Mouse (Mus musculus): ENCODE results near the gene Ndufc1. TPM values are rescaled to one million over a fixed set of nuclear protein-coding genes. Genes with fewer than 3 reads are reported as not detected.
A peak's percentile ranks its signal among the peaks of the same experiment; 100 is the strongest.

Gene Ndufc1
- polyA plus RNA-seq, 1 experiment from 2014 or later, result 715 TPM

DNA sequence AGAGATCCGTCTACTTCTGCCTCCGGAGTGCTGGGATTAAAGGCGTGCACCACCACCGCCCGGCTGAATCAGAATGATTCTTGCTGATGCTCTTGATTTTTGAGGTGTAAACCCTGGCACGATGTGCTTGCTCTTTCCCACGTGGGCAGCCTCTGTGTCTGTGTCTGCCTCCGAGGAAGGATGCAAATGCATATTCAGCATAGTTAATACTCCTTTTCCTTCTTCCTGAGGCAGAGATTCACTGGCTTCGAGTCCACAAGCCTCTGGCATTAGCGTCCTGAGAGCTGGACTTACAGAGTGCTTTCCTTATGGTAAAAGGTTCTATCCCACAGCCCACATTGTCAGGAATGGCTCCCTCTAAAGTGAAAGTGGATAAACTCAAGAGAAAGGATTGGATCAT lies 8.1 kb downstream of the Ndufc1 start:
- Histone ChIP-seq H3K4me2 (replicated peaks; ENCODE audit: low read depth, low read length) (no peak overlapping the region), H3K9ac (ENCODE audit: low read depth, low read length) (no peak overlapping the region), H3K4me1 (replicated peaks; ENCODE audit: control insufficient read depth, insufficient read depth, low read length) (0 out of 2 replicates have a peak, but pooled peaks cover 2% of the 10 kb centered on the region), H3K9me3 (ENCODE audit: control insufficient read depth, low read length) (no peaks in the 10 kb centered on the region), H3K36me3 (ENCODE audit: control insufficient read depth, insufficient read depth, low read length) (no peaks in the 10 kb centered on the region), H3K27ac (ENCODE audit: low read depth, low read length) (no peak overlapping the region), H3K4me3 (ENCODE audit: low read depth, low read length) (no peak overlapping the region), H3K27me3 (ENCODE audit: control insufficient read depth, insufficient read depth, low read length) (peaks cover 5% of the 10 kb centered on the region; the same call in 1 of the 2 replicates)
- DNase-seq (ENCODE audit: low spot score) (no peak), ATAC-seq (ENCODE audit: low FRiP score) (no peak)
- WGBS, result 79% methylated on average over 10 of the region's 10 CpGs

DNA sequence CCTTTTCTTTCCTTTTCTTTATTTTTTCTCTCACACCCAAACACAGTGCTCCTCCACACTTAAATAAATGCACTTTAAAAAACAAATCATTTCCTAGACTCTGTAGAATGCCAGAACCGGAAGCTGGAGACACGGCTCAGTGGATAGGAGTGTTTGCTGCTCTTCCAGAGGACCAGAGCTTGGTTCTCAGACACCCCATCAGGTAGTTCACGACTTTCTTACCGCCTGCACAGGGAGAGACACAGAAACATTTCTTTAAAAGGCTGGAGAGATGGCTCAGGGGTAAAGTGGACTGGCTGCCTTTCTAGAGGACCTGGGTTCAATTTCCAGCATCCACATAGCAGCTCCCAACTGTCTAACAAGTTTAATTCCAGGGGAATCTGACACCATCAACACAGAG lies 9.3 kb downstream of the Ndufc1 start:
- DNase-seq (ENCODE audit: low spot score), result no peak

DNA sequence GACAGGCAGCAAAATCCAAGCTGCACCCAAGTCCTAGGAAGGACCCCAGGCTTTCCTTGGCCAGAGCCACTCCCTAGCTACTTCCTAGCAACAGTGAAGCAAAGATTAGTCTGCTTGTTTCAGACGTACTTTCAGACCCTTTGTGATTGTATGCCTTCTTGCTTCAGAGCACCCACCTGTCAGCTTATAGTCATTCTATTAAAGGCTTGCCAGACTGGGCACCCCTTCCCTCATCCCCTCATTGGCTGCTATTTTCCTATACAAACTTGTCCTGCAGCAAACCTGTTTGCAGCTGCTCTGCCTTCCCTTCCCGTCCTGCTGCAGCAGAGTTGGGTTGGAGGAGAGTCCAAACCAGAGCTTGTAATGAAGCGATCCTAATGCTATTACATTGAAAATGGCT lies 10.1 kb downstream of the Ndufc1 start:
- 9% methylated on average over 3 of the region's 3 CpGs for WGBS
- no peak for DNase-seq (ENCODE audit: low spot score)
- Histone ChIP-seq H3K36me3 (ENCODE audit: control insufficient read depth, insufficient read depth, low read length) (no peaks in the 10 kb centered on the region), H3K4me3 (ENCODE audit: low read depth, low read length) (no peak overlapping the region), H3K27me3 (ENCODE audit: control insufficient read depth, insufficient read depth, low read length) (peaks cover 9% of the 10 kb centered on the region; the same call in 1 of the 2 replicates), H3K9me3 (ENCODE audit: control insufficient read depth, low read length) (no peaks in the 10 kb centered on the region), H3K4me1 (replicated peaks; ENCODE audit: control insufficient read depth, insufficient read depth, low read length) (0 out of 2 replicates have a peak, but pooled peaks cover 2% of the 10 kb centered on the region), H3K4me2 (replicated peaks; ENCODE audit: low read depth, low read length) (no peak overlapping the region), H3K27ac (ENCODE audit: low read depth, low read length) (no peak overlapping the region), H3K9ac (ENCODE audit: low read depth, low read length) (no peak overlapping the region)
- no peak for ATAC-seq (ENCODE audit: low FRiP score)

More for the DNA sequence above, 9.3 kb downstream of the Ndufc1 start:
- H3K4me3 ChIP-seq (ENCODE audit: low read depth, low read length), result no peak overlapping the region
- H3K36me3 ChIP-seq (ENCODE audit: control insufficient read depth, insufficient read depth, low read length), result no peaks in the 10 kb centered on the region
- H3K9ac ChIP-seq (ENCODE audit: low read depth, low read length), result no peak overlapping the region
- 64% methylated on average over 4 of the region's 4 CpGs for WGBS
- H3K4me1 ChIP-seq (replicated peaks; ENCODE audit: control insufficient read depth, insufficient read depth, low read length), result 0 out of 2 replicates have a peak, but pooled peaks cover 2% of the 10 kb centered on the region
- H3K27me3 ChIP-seq (ENCODE audit: control insufficient read depth, insufficient read depth, low read length), result peaks cover 9% of the 10 kb centered on the region; the same call in 1 of the 2 replicates
- H3K27ac ChIP-seq (ENCODE audit: low read depth, low read length), result no peak overlapping the region
- ATAC-seq (ENCODE audit: low FRiP score), result no peak
- H3K9me3 ChIP-seq (ENCODE audit: control insufficient read depth, low read length), result no peaks in the 10 kb centered on the region
- H3K4me2 ChIP-seq (replicated peaks; ENCODE audit: low read depth, low read length), result no peak overlapping the region

DNA sequence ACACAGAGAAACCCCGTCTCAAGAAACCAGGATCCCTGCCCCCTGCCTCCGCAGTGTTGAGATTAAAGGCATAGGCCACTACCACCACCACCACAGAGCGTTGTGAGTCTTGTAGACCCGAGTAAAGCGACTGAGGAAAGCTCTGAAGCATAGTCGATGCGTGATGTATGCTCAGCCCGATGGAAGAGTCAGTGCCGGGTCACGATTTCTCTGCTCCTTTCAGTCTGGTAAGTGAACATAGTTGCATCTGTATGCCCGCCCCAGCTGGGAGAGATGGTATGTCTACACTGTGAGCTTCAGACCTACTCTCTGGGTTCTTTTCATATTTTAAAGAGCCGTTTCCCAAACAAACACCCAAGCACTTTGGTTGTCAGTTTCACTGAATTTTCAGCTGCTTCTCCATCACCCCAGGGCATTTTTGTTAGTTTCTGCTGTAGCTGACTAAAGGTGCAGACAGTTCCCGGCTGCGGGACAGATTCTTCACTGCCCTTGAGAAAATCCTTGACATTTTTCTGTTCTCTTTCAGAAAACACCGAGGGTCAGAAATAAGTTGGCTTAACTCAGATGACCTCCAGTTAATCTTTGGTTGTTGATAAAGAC lies 11.0 kb downstream of the Ndufc1 start:
- Histone ChIP-seq H3K27ac (ENCODE audit: low read depth, low read length) (no peak overlapping the region), H3K36me3 (ENCODE audit: control insufficient read depth, insufficient read depth, low read length) (no peaks in the 10 kb centered on the region), H3K4me1 (replicated peaks; ENCODE audit: control insufficient read depth, insufficient read depth, low read length) (0 out of 2 replicates have a peak, but pooled peaks cover 2% of the 10 kb centered on the region), H3K9me3 (ENCODE audit: control insufficient read depth, low read length) (no peaks in the 10 kb centered on the region), H3K4me2 (replicated peaks; ENCODE audit: low read depth, low read length) (no peak overlapping the region), H3K9ac (ENCODE audit: low read depth, low read length) (no peak overlapping the region), H3K4me3 (ENCODE audit: low read depth, low read length) (no peak overlapping the region), H3K27me3 (ENCODE audit: control insufficient read depth, insufficient read depth, low read length) (peaks cover 9% of the 10 kb centered on the region; the same call in 1 of the 2 replicates)
- ATAC-seq (ENCODE audit: low FRiP score) (no peak), DNase-seq (ENCODE audit: low spot score) (no peak)
- 42% methylated on average over 15 of the region's 15 CpGs for WGBS

DNA sequence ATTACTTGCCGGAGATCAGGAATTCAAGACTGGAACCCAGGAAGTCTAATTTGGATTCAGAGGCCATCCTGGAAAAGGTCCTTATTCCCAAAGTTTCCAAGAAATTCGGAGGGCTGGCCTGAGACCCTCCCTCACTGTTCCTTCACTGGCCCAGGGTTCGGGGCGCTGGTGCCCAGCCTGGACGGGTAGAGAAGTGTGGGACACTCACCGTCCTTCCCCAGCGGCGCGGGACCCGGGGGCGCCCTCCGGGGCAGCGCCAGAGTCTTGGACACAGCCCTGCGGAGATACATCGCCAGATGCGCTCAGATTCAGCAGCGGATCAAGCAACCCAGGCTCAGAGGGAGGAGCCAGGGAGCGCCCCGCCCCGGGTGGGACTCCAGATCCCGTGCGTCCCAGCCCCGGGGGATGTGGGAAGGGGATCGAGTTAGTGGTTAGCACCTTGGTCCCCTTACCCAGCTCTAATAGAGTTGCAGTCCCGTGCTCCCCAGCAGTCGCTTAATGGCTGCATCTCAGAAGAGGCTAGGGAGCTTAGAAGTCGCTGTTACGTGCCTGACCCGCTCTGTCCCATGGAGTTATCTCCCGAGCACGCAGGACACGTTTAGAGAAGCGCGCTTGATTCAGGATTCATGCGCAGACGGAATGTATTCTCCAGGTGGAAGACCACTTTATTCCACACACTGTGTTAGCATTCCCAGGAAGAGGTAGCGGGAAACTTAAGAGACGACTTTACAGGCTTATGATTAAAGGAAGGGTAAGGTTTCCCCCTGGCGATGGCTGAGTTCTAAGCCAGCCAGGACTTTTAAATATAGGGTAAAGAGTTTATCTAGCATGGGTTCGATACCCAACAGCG lies 12.3 kb downstream of the Ndufc1 start, which contains the start of gene Mgarp:
Gene Mgarp, minus strand, starts transcription at position 520 of the 850 bp plus-strand sequence.
- Histone ChIP-seq H3K27me3 (ENCODE audit: control insufficient read depth, insufficient read depth, low read length) (peaks cover 9% of the 10 kb centered on the region; the same call in 1 of the 2 replicates), H3K9ac (ENCODE audit: low read depth, low read length) (peak within 1 kb of the TSS; percentile 49), H3K4me1 (replicated peaks; ENCODE audit: control insufficient read depth, insufficient read depth, low read length) (0 out of 2 replicates have a peak, but pooled peaks cover 2% of the 10 kb centered on the region), H3K9me3 (ENCODE audit: control insufficient read depth, low read length) (no peaks in the 10 kb centered on the region), H3K4me3 (ENCODE audit: low read depth, low read length) (peak within 1 kb of the TSS; percentile 41), H3K4me2 (replicated peaks; ENCODE audit: low read depth, low read length) (peak within 1 kb of the TSS; percentile 68), H3K36me3 (ENCODE audit: control insufficient read depth, insufficient read depth, low read length) (no peaks in the 10 kb centered on the region), H3K27ac (ENCODE audit: low read depth, low read length) (no peak within 1 kb of the TSS)
- DNase-seq (ENCODE audit: low spot score) (peak; percentile 85), ATAC-seq (ENCODE audit: low FRiP score) (peak; percentile 87)
- WGBS, result 2% methylated on average over 41 of the region's 41 CpGs

DNA sequence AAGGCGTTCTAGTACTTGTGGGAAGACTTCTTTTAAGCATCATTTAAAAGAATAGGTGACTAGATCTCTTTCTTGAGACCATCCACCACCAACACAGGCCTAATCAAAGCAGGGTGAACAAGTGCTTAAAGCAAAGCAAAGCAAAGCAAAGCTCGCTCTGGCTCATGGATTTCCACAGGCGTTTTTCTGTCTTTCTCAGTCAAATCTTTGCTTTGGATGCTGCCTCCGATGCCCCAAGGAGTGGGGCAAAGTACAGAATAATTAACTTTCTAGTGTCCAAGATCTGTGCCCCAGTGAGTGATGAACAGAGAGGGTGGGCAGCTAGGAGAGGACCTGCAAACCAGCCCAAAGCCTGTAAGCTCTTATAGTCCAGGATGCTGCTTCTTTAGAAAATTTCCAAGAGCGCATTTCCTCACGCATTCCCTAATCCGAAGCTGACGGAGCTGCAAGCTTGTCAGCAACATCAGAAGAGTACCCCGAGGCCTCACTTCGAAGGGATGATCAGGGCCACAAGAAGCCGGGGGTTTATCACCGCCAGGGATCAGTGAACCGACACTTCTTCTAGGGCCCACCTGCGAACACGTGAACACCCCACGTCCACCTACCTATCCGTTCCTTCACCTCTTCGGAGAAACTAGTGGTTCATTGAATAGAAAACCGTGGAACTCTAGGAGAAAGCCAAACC lies 13.2 kb downstream of the Ndufc1 start:
- ATAC-seq (ENCODE audit: low FRiP score) (no peak), DNase-seq (ENCODE audit: low spot score) (peak; percentile 36)
- Histone ChIP-seq H3K9me3 (ENCODE audit: control insufficient read depth, low read length) (no peaks in the 10 kb centered on the region), H3K27ac (ENCODE audit: low read depth, low read length) (no peak overlapping the region), H3K4me1 (replicated peaks; ENCODE audit: control insufficient read depth, insufficient read depth, low read length) (0 out of 2 replicates have a peak, but pooled peaks cover 2% of the 10 kb centered on the region), H3K9ac (ENCODE audit: low read depth, low read length) (no peak overlapping the region), H3K4me2 (replicated peaks; ENCODE audit: low read depth, low read length) (no peak overlapping the region), H3K27me3 (ENCODE audit: control insufficient read depth, insufficient read depth, low read length) (peaks cover 9% of the 10 kb centered on the region; the same call in 1 of the 2 replicates), H3K36me3 (ENCODE audit: control insufficient read depth, insufficient read depth, low read length) (no peaks in the 10 kb centered on the region), H3K4me3 (ENCODE audit: low read depth, low read length) (no peak overlapping the region)
- WGBS, result 19% methylated on average over 19 of the region's 19 CpGs

DNA sequence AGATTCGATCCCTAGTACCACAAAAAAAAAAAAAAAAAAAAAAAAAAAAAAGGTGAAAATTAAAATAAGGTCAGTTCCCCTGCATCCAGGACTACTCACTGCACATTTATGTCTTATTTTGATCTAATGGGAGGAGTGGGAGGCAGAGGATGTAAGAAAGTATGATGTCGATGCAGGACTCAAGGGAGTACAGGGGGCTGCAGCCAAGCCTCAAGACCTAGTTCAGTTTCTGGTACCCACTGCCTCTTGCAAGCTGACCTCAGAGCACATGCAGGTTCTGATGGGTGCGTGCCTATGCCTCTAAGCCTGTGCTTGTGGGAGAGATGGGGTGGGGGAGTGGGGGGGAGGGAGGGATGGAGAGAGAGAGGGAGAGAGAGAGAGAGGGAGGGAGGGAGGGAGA lies 13.9 kb downstream of the Ndufc1 start:
- H3K9ac ChIP-seq (ENCODE audit: low read depth, low read length), result no peak overlapping the region
- H3K9me3 ChIP-seq (ENCODE audit: control insufficient read depth, low read length), result no peaks in the 10 kb centered on the region
- H3K36me3 ChIP-seq (ENCODE audit: control insufficient read depth, insufficient read depth, low read length), result no peaks in the 10 kb centered on the region
- no peak overlapping the region for H3K4me2 ChIP-seq (replicated peaks; ENCODE audit: low read depth, low read length)
- DNase-seq (ENCODE audit: low spot score) (no peak), ATAC-seq (ENCODE audit: low FRiP score) (no peak)
- 57% methylated on average over 3 of the region's 3 CpGs for WGBS
- no peak overlapping the region for H3K4me3 ChIP-seq (ENCODE audit: low read depth, low read length)
- peaks cover 9% of the 10 kb centered on the region; the same call in 1 of the 2 replicates for H3K27me3 ChIP-seq (ENCODE audit: control insufficient read depth, insufficient read depth, low read length)
- H3K4me1 ChIP-seq (replicated peaks; ENCODE audit: control insufficient read depth, insufficient read depth, low read length), result 0 out of 2 replicates have a peak, but pooled peaks cover 2% of the 10 kb centered on the region
- no peak overlapping the region for H3K27ac ChIP-seq (ENCODE audit: low read depth, low read length)

DNA sequence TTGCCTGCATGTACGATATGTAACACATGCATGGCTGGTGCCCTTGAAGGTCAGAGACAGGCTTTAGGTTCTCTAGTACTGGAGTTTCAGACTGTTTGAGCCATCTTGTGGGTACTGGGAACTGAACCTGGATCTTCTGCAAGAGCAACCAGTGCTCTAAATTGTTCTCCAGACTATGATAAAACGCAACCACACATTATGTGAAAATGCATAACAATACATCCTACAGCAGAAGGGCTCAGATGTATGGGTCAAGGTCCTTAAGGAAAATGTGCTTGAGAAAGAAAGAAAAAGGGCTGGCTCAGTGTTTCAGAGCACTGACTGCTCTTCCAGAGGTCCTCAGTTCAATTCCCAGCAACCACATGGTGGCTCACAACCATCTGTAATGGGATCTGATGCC lies 15.1 kb downstream of the Ndufc1 start:
- H3K9ac ChIP-seq (ENCODE audit: low read depth, low read length), result no peak overlapping the region
- no peak overlapping the region for H3K27ac ChIP-seq (ENCODE audit: low read depth, low read length)
- DNase-seq (ENCODE audit: low spot score), result no peak
- H3K27me3 ChIP-seq (ENCODE audit: control insufficient read depth, insufficient read depth, low read length), result peaks cover 9% of the 10 kb centered on the region; the same call in 1 of the 2 replicates
- H3K9me3 ChIP-seq (ENCODE audit: control insufficient read depth, low read length), result no peaks in the 10 kb centered on the region
- H3K4me2 ChIP-seq (replicated peaks; ENCODE audit: low read depth, low read length), result no peak overlapping the region
- no peak for ATAC-seq (ENCODE audit: low FRiP score)
- no peaks in the 10 kb centered on the region for H3K36me3 ChIP-seq (ENCODE audit: control insufficient read depth, insufficient read depth, low read length)
- H3K4me1 ChIP-seq (replicated peaks; ENCODE audit: control insufficient read depth, insufficient read depth, low read length), result 0 out of 2 replicates have a peak, but pooled peaks cover 5% of the 10 kb centered on the region
- no peak overlapping the region for H3K4me3 ChIP-seq (ENCODE audit: low read depth, low read length)
- WGBS, result 76% methylated on average over 2 of the region's 2 CpGs
